Mouse (Mus musculus): ENCODE results near the gene Rpl22.

DNA sequence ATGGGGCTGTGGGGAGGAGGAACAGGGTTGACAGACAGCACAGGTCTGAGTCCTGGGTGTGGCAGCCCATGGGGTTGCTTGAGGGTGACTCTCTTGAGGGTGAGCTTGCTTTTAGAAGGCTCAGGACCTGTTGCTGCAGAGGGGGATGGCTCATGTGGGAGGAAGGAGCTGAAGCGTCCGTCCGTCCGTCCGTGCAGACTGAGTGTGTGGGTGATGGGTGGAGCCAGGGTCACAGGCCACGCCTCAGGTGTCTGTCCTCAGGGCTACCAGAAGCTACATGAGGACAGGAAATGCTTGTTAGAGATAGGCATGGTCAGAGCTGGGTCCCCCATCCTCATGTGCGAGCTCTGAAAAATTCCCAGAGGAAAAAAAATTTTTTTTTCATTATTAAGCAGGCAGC, 19.1 kb downstream of the Rpl22 start:
- TF ChIP-seq CTCF (IDR thresholded peaks at IDR 0.05; ENCODE audit: low read depth, low read length) = no peak
- no peak for TF ChIP-seq POLR2A (IDR thresholded peaks at IDR 0.05; ENCODE audit: extremely low read depth, insufficient read depth, low read length)
